Mouse (Mus musculus) stomach, embryonic 16.5 days (tissue): ENCODE data around the gene Hoxa3. TPM values are rescaled to one million over a fixed set of nuclear protein-coding genes. Genes with fewer than 3 reads are reported as not detected.

Source experiments
- ATAC-seq: fragments of 200-750 bp; cut with Nextera tagmentation; 2 replicates; pipeline ENCODE4 v1.8.0; 2017; ENCODE audit warnings: moderate number of reproducible peaks, moderate TSS enrichment; ENCODE audit not compliant: insufficient read depth, low FRiP score
- H3K27ac ChIP-seq: fragments of 300-500 bp; sonication (generic); 2 replicates; pipeline ENCODE4 v1.5.1; 2014; ENCODE audit warnings: low read length
- H3K27me3 ChIP-seq: fragments of 300-500 bp; sonication (generic); 2 replicates; pipeline ENCODE4 v1.6.1; 2014; ENCODE audit warnings: low read length, control low read depth, mixed read lengths; ENCODE audit not compliant: control insufficient read depth, insufficient read depth
- H3K36me3 ChIP-seq: fragments of 300-500 bp; sonication (generic); 2 replicates; pipeline ENCODE4 v1.6.1; 2014; ENCODE audit warnings: low read length; ENCODE audit not compliant: control insufficient read depth, insufficient read depth
- H3K4me1 ChIP-seq: fragments of 300-500 bp; sonication (generic); 2 replicates; pipeline ENCODE4 v1.6.1; 2014; ENCODE audit warnings: low read length, control low read depth, mixed read lengths; ENCODE audit not compliant: control insufficient read depth, insufficient read depth
- H3K4me2 ChIP-seq: fragments of 300-500 bp; sonication (generic); 2 replicates; pipeline ENCODE4 v1.6.1; 2014; ENCODE audit warnings: low read depth, low read length, mixed read lengths
- H3K4me3 ChIP-seq: fragments of 300-500 bp; sonication (generic); replicated peaks from 2 replicates; pipeline ENCODE4 v1.5.1; 2014; ENCODE audit warnings: mild to moderate bottlenecking, low read length
- H3K9ac ChIP-seq: fragments of 300-500 bp; sonication (generic); 2 replicates; pipeline ENCODE4 v1.6.1; 2014; ENCODE audit warnings: low read length
- H3K9me3 ChIP-seq: fragments of 300-500 bp; sonication (generic); replicated peaks from 2 replicates; pipeline ENCODE4 v1.6.1; 2016; ENCODE audit warnings: low read length, control low read depth; ENCODE audit not compliant: control insufficient read depth
- WGBS: fragments of 180-500 bp; shearing (Covaris S2); extraction: QIAGEN DNeasy Blood & Tissue Kit; methylation state at CpG from one replicate; pipeline ENCODE4 v1.1.7; 2014; 5-methylcytosine and 5-hydroxymethylcytosine counted together
- polyA plus RNA-seq: library from polyadenylated mRNA; unstranded; fragments of >200 nt; fragmentation: Nextera tagmentation; extraction: Ambion mirVana; gene quantifications from 2 replicates; pipeline ENCODE4 v1.2.1, GENCODE M21; 2015

Gene Hoxa3
- polyA plus RNA-seq, 1 experiment from 2014 or later: 6.0 TPM

GRCm38 (mm10) chr6:52157466-52158275 is 55.5 kb downstream of the Hoxa3 start:
- 4% methylated on average over 32 of the region's 32 CpGs for WGBS
- no peak overlapping the region for H3K27ac ChIP-seq
- ATAC-seq: no peak
- peak overlapping the region; percentile 38; the same call in 1 of the 2 replicates for H3K9ac ChIP-seq
- H3K9me3 ChIP-seq: no peaks in the 10 kb centered on the region
- H3K27me3 ChIP-seq: peaks cover 8% of the 10 kb centered on the region
- H3K4me3 ChIP-seq: peak overlapping the region; percentile 82
- H3K4me1 ChIP-seq: peaks cover 23% of the 10 kb centered on the region
- peak overlapping the region; percentile 65 for H3K4me2 ChIP-seq
- H3K36me3 ChIP-seq: no peaks in the 10 kb centered on the region

- no peak overlapping the region for H3K4me3 ChIP-seq
- H3K27me3 ChIP-seq: peaks cover 14% of the 10 kb centered on the region
Observed at GRCm38 (mm10) chr6:52156551-52157200, 56.5 kb downstream of the Hoxa3 start.

GRCm38 (mm10) chr6:52155471-52155870 is 57.7 kb downstream of the Hoxa3 start:
- H3K4me3 ChIP-seq: no peak overlapping the region
- no peaks in the 10 kb centered on the region for H3K9me3 ChIP-seq
- H3K4me2 ChIP-seq: no peak overlapping the region
- H3K27ac ChIP-seq: no peak overlapping the region
- H3K27me3 ChIP-seq: peaks cover 17% of the 10 kb centered on the region
- no peak overlapping the region for H3K9ac ChIP-seq
- peaks cover 19% of the 10 kb centered on the region for H3K4me1 ChIP-seq
- WGBS: 74% methylated on average over 3 of the region's 3 CpGs
- no peaks in the 10 kb centered on the region for H3K36me3 ChIP-seq
- no peak for ATAC-seq

More at GRCm38 (mm10) chr6:52156551-52157200, 56.5 kb downstream of the Hoxa3 start:
- Histone ChIP-seq H3K36me3 (no peaks in the 10 kb centered on the region), H3K27ac (no peak overlapping the region), H3K9ac (no peak overlapping the region), H3K4me2 (peak overlapping the region; percentile 65; the same call in 1 of the 2 replicates), H3K4me1 (peaks cover 23% of the 10 kb centered on the region), H3K9me3 (no peaks in the 10 kb centered on the region)
- ATAC-seq: no peak
- 30% methylated on average over 20 of the region's 20 CpGs for WGBS

GRCm38 (mm10) chr6:52154044-52154443 is 59.1 kb downstream of the Hoxa3 start:
- WGBS: 63% methylated on average over 5 of the region's 5 CpGs
- Histone ChIP-seq H3K36me3 (no peaks in the 10 kb centered on the region), H3K4me3 (no peak overlapping the region), H3K27me3 (peaks cover 20% of the 10 kb centered on the region), H3K9ac (no peak overlapping the region), H3K4me1 (peaks cover 6% of the 10 kb centered on the region), H3K27ac (no peak overlapping the region), H3K4me2 (no peak overlapping the region), H3K9me3 (no peaks in the 10 kb centered on the region)
- ATAC-seq: no peak

- 24% methylated on average over 6 of the region's 6 CpGs for WGBS
- H3K27me3 ChIP-seq: peaks cover 20% of the 10 kb centered on the region
Observed at GRCm38 (mm10) chr6:52153270-52153669, 59.9 kb downstream of the Hoxa3 start.

GRCm38 (mm10) chr6:52152226-52153193 is 60.6 kb downstream of the Hoxa3 start:
- ATAC-seq: no peak
- H3K27me3 ChIP-seq: peaks cover 20% of the 10 kb centered on the region
- 0 out of 2 replicates have a peak overlapping the region, but pooled peaks have one; percentile 24 for H3K9ac ChIP-seq
- H3K36me3 ChIP-seq: no peaks in the 10 kb centered on the region
- H3K27ac ChIP-seq: no peak overlapping the region
- H3K4me3 ChIP-seq: no peak overlapping the region
- H3K4me2 ChIP-seq: no peak overlapping the region
- no peaks in the 10 kb centered on the region for H3K9me3 ChIP-seq
- H3K4me1 ChIP-seq: peaks cover 4% of the 10 kb centered on the region
- 46% methylated on average over 16 of the region's 16 CpGs for WGBS

More at GRCm38 (mm10) chr6:52153270-52153669, 59.9 kb downstream of the Hoxa3 start:
- Histone ChIP-seq H3K27ac (no peak overlapping the region), H3K36me3 (no peaks in the 10 kb centered on the region), H3K4me1 (peaks cover 4% of the 10 kb centered on the region), H3K4me2 (no peak overlapping the region), H3K9me3 (no peaks in the 10 kb centered on the region), H3K4me3 (no peak overlapping the region), H3K9ac (no peak overlapping the region)
- no peak for ATAC-seq

GRCm38 (mm10) chr6:52151571-52151970 is 61.6 kb downstream of the Hoxa3 start:
- 43% methylated on average over 4 of the region's 4 CpGs for WGBS
- Histone ChIP-seq H3K27me3 (peaks cover 20% of the 10 kb centered on the region), H3K9me3 (no peaks in the 10 kb centered on the region)

GRCm38 (mm10) chr6:52150401-52150966 is 62.7 kb downstream of the Hoxa3 start:
- Histone ChIP-seq H3K27me3 (peaks cover 17% of the 10 kb centered on the region), H3K4me1 (peaks cover 4% of the 10 kb centered on the region)
- WGBS: 17% methylated on average over 16 of the region's 16 CpGs

More at GRCm38 (mm10) chr6:52151571-52151970, 61.6 kb downstream of the Hoxa3 start:
- no peak overlapping the region for H3K27ac ChIP-seq
- peaks cover 4% of the 10 kb centered on the region for H3K4me1 ChIP-seq
- no peak overlapping the region for H3K4me2 ChIP-seq
- H3K9ac ChIP-seq: no peak overlapping the region
- H3K4me3 ChIP-seq: no peak overlapping the region
- H3K36me3 ChIP-seq: no peaks in the 10 kb centered on the region
- no peak for ATAC-seq

More at GRCm38 (mm10) chr6:52150401-52150966, 62.7 kb downstream of the Hoxa3 start:
- H3K4me2 ChIP-seq: peak overlapping the region; percentile 36
- ATAC-seq: no peak
- no peak overlapping the region for H3K4me3 ChIP-seq
- H3K9ac ChIP-seq: no peak overlapping the region
- no peaks in the 10 kb centered on the region for H3K36me3 ChIP-seq
- no peaks in the 10 kb centered on the region for H3K9me3 ChIP-seq
- H3K27ac ChIP-seq: no peak overlapping the region
